Mouse (Mus musculus) erythroid progenitor cell, adult 5-6 weeks (primary cell): ENCODE data around the gene Thtpa. TPM values are rescaled to one million over a fixed set of nuclear protein-coding genes. Genes with fewer than 3 reads are reported as not detected.

ENCODE experiments used
- ATAC-seq: replicated peaks from 2 replicates; pipeline ENCODE4 v1.8.0; 2016; ENCODE audit warnings: moderate number of reproducible peaks, mild to moderate bottlenecking, moderate TSS enrichment, inconsistent platforms; ENCODE audit not compliant: poor library complexity, low FRiP score, severe bottlenecking
- total RNA-seq, 2 experiments: library from RNA; stranded (forward) in 1 of 2; stranded (reverse) in 1 of 2; fragments of 150-400 nt in 1 of 2; fragments of 186-747, 209-891 nt in 1 of 2; gene quantifications; 2 replicates each; pipeline versions ENCODE4 v1.2.3 to v1.2.4; 2015 to 2017; ENCODE audit warnings: low replicate concordance in 2 of 2

The Thtpa gene
- total RNA-seq, 2 experiments from 2014 or later = 0.68 TPM; not detected in 1

DNA sequence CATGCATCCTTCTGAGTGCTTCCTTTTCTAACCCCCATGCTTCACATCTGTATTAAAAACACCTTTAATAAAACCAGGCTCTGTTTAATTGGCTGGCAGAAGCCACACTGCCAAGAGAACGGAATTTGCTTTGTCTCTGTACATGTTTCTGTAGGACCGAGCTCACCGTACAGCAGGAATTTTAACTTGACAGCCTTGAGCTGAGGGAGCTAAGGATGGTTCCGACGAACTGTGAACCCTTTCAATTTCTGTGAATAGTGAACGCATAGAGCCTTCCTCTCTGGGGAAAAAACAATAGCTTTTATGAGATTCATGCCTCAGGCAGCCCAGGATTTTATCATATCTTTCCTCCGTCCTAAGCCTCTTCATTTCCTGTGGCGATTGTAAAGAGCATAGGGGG, 27.8 kb downstream of the Thtpa start:
- ATAC-seq = no peak

- ATAC-seq = no peak
Measured at GRCm38 (mm10) chr14:55125711-55126110, 31.1 kb downstream of the Thtpa start.

DNA sequence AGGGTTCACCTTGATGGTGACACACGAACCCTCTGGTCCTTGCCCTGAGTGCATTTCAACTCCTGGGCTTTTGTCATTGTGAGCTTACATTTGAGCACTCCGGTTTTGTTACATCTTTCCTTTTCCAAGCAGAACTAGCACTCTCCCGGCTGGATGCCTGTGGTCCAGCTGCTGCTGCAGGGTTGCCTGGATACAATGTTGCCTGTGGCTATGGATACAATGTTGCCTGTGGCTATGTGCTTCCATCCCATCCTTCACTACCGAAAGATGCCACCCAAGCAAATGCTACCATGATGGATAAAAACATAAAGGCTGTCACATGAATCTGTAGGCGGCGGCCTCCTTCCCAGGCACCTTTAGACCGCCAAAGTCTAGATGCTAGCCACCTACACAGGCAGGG, 31.9 kb downstream of the Thtpa start:
- ATAC-seq = no peak

- no peak for ATAC-seq
Measured at GRCm38 (mm10) chr14:55135676-55136075, 41.1 kb downstream of the Thtpa start.

GRCm38 (mm10) chr14:55139313-55139712, 44.7 kb downstream of the Thtpa start:
- ATAC-seq = no peak

DNA sequence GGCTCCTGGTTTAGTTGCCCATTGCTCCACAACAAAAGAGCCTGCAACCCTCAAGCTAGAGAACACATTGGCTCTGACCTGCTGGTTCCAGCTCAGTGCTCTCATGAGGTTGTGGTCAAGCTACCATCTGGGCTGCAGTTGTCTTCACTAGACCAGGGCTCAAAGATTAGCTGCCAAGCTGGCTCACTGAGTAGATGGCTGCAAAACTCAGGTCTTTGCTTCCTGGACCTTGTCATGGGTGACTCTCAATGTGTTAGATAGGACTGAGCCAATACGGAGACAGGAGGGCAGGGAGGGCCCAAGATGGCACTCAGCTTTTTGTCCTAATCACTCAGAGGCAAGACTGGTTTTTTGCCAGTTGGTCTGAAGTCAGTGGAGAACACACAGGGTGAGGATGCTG, 51.7 kb downstream of the Thtpa start:
- ATAC-seq = no peak

DNA sequence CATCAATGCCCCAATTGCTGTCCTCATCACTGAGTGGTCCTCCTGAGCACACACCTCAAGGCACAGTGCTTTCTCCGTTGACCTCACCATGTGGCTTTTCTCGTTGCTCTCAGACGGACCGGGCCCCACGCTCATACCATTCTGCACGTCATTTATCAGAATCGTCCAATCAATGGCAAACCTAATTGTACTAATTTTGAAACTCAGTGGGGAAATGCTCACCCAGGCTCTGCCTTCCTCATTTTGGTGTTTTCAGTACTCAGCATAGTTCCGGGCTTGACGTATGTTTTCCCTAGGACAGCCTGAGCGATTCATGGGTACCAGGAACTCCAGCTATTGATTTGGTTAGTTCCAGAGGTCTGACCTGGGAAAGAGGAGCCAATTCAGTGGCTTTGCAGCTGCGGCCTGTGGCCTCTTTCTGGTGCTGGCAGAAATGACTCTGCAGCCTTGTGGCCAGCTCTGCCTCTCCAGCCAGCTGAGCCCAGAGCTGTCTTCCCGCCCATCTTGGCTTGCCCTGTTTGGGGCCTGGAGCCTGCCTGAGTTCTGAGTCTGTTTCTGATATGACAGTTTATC, 52.3 kb downstream of the Thtpa start:
- ATAC-seq = no peak

DNA sequence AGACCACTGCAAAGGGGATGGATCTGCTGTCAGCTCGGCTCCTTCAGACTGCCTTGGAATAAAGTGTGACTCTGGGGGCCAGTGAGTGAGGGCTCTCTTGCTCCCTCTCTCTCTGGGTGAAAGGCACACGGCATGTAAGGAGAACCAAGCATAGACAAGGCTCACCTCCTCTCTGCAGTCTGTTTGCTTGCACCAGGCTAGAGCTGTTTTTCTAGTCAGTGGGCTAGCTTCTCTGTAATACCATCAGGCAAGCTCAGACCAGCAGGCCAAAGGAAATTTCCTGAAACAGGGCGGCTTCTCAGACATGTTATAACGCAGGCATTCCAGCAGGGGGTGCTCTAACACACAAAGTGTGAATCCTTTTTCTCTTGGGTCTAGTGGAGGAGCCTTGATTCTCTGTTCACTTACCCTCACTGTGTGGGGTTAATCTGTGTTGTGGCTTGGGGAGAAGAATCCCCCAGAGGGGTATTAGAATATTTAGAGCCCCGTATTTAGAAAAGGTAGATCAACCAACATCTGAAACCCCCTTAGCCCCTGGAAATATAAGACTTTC, 53.9 kb downstream of the Thtpa start:
- no peak for ATAC-seq

Other genes starting within 250 kb of the Thtpa start
- gene Homez, start 223.8 kb upstream of the Thtpa start, total RNA-seq (2015; ENCODE audit: low replicate concordance) = 4.7 and 5.0 TPM in 2 replicates
- 0.13 and 1.3 TPM in 2 replicates for gene Homez, start 223.8 kb upstream of the Thtpa start, total RNA-seq (2017; ENCODE audit: low replicate concordance)
- gene Ppp1r3e, start 217.2 kb upstream of the Thtpa start, total RNA-seq (2015; ENCODE audit: low replicate concordance) = 2.2 and 8.8 TPM in 2 replicates
- gene Ppp1r3e, start 217.2 kb upstream of the Thtpa start, total RNA-seq (2017; ENCODE audit: low replicate concordance) = not detected in 2 replicates
- gene Bcl2l2, start 211.4 kb upstream of the Thtpa start, total RNA-seq (2015; ENCODE audit: low replicate concordance) = 1.7 TPM in 1 of 2 replicates, not detected in the other
- gene Bcl2l2, start 211.4 kb upstream of the Thtpa start, total RNA-seq (2017; ENCODE audit: low replicate concordance) = 1.7 TPM in 1 of 2 replicates, not detected in the other
- gene Gm20521, start 211.3 kb upstream of the Thtpa start, total RNA-seq (2015; ENCODE audit: low replicate concordance) = not detected in 2 replicates
- not detected in 2 replicates for gene Gm20521, start 211.3 kb upstream of the Thtpa start, total RNA-seq (2017; ENCODE audit: low replicate concordance)
- gene Pabpn1, start 202.3 kb upstream of the Thtpa start, total RNA-seq (2015; ENCODE audit: low replicate concordance) = 49.9 and 68.1 TPM in 2 replicates
- 115 and 120 TPM in 2 replicates for gene Pabpn1, start 202.3 kb upstream of the Thtpa start, total RNA-seq (2017; ENCODE audit: low replicate concordance)
- not detected in 2 replicates for gene Slc22a17, start 181.7 kb upstream of the Thtpa start, total RNA-seq (2015; ENCODE audit: low replicate concordance)
- not detected in 2 replicates for gene Slc22a17, start 181.7 kb upstream of the Thtpa start, total RNA-seq (2017; ENCODE audit: low replicate concordance)
- gene Efs, start 168.7 kb upstream of the Thtpa start, total RNA-seq (2015; ENCODE audit: low replicate concordance) = not detected in 2 replicates
- not detected in 2 replicates for gene Efs, start 168.7 kb upstream of the Thtpa start, total RNA-seq (2017; ENCODE audit: low replicate concordance)
- gene Il25, start 162.1 kb upstream of the Thtpa start, total RNA-seq (2015; ENCODE audit: low replicate concordance) = not detected in 2 replicates
- not detected in 2 replicates for gene Il25, start 162.1 kb upstream of the Thtpa start, total RNA-seq (2017; ENCODE audit: low replicate concordance)
- not detected in 2 replicates for gene Cmtm5, start 158.5 kb upstream of the Thtpa start, total RNA-seq (2015; ENCODE audit: low replicate concordance)
- gene Cmtm5, start 158.5 kb upstream of the Thtpa start, total RNA-seq (2017; ENCODE audit: low replicate concordance) = not detected in 2 replicates
- gene Myh6, start 127.9 kb upstream of the Thtpa start, total RNA-seq (2015; ENCODE audit: low replicate concordance) = not detected in 2 replicates
- not detected in 2 replicates for gene Myh6, start 127.9 kb upstream of the Thtpa start, total RNA-seq (2017; ENCODE audit: low replicate concordance)
- gene Gm17428, start 117.9 kb upstream of the Thtpa start, total RNA-seq (2015; ENCODE audit: low replicate concordance) = not detected in 2 replicates
- not detected in 2 replicates for gene Gm17428, start 117.9 kb upstream of the Thtpa start, total RNA-seq (2017; ENCODE audit: low replicate concordance)
- gene Myh7, start 100.2 kb upstream of the Thtpa start, total RNA-seq (2015; ENCODE audit: low replicate concordance) = not detected in 2 replicates
- not detected in 2 replicates for gene Myh7, start 100.2 kb upstream of the Thtpa start, total RNA-seq (2017; ENCODE audit: low replicate concordance)
- 15.1 TPM in 2 replicates for gene Ngdn, start 79.3 kb upstream of the Thtpa start, total RNA-seq (2015; ENCODE audit: low replicate concordance)
- gene Ngdn, start 79.3 kb upstream of the Thtpa start, total RNA-seq (2017; ENCODE audit: low replicate concordance) = 4.4 and 10.7 TPM in 2 replicates
- gene Zfhx2, start 2.5 kb upstream of the Thtpa start, total RNA-seq (2015; ENCODE audit: low replicate concordance) = 1.4 and 3.8 TPM in 2 replicates
- 0.64 and 5.4 TPM in 2 replicates for gene Zfhx2, start 2.5 kb upstream of the Thtpa start, total RNA-seq (2017; ENCODE audit: low replicate concordance)
- 2.5 and 23.5 TPM in 2 replicates for gene Ap1g2, start 11.8 kb downstream of the Thtpa start, total RNA-seq (2015; ENCODE audit: low replicate concordance)
- gene Ap1g2, start 11.8 kb downstream of the Thtpa start, total RNA-seq (2017; ENCODE audit: low replicate concordance) = 0.68 and 1.8 TPM in 2 replicates
- not detected in 2 replicates for gene Jph4, start 22.2 kb downstream of the Thtpa start, total RNA-seq (2015; ENCODE audit: low replicate concordance)
- not detected in 2 replicates for gene Jph4, start 22.2 kb downstream of the Thtpa start, total RNA-seq (2017; ENCODE audit: low replicate concordance)
- not detected in 2 replicates for gene Dhrs2, start 127.2 kb downstream of the Thtpa start, total RNA-seq (2015; ENCODE audit: low replicate concordance)
- gene Dhrs2, start 127.2 kb downstream of the Thtpa start, total RNA-seq (2017; ENCODE audit: low replicate concordance) = not detected in 2 replicates